Mouse (Mus musculus): Measurements from ENCODE around the gene Acpp. TPM values are rescaled to one million over a fixed set of nuclear protein-coding genes. Genes with fewer than 3 reads are reported as not detected.

Gene Acpp
- total RNA-seq, 2 experiments from 2014 or later = not detected

GRCm38 (mm10) chr9:104251687-104252086 is 85.9 kb downstream of the Acpp start:
- no peak for DNase-seq

DNA sequence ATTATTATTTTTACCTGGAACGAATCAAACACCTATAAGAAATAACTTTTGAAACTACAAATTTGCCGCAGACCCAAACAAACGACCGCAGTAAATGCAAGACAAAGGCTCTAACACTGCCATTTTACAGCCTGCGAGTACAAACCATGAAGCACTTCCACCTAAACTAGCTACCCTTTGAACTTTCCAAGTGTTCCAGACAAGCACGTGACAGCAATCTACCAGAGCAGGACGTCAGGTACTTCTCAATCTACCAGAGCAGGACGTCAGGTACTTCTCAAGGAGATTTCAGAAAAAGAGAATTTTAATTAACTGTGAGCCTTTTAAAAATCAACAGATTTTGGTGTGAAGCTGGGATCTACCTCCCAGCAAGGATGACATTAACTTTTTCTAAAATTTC is 86.4 kb downstream of the Acpp start:
- no peak for DNase-seq

DNA sequence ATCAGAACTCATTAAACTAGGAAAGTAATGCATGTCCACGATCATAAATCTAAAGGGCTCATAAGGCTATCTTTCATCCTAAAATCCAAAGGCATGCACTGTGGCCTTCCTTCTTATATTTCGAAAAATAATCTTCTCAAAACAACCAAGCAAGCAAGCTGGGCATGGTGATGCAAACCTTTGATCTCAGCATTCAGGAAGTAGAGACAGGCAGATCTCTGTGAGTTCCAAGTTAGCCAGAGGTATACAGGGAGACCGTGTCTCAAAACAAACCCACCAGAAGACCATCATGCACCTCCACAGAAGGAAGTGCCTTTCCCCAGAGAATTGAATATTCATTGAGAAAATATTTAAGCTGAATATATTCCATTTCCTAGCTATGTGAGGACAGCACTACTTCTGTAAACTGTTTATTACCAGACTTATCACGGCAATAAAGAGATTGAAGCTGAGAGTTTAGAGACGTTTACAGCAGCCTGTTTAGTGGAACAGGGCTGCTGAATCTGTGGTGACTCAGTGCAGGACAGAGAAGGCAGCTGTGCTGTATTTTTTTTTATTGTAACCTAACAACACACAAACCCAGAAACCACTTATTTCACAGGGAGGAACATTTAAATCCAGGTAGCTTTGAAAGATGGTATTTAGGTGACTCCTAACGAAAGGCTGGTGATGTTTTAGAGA is 90.1 kb downstream of the Acpp start:
- DNase-seq = no peak

- DNase-seq = no peak
Observed at GRCm38 (mm10) chr9:104243799-104244466, 93.6 kb downstream of the Acpp start.

- no peak for DNase-seq
Observed at GRCm38 (mm10) chr9:104240146-104240545, 97.4 kb downstream of the Acpp start.

GRCm38 (mm10) chr9:104239076-104239475 is 98.5 kb downstream of the Acpp start:
- DNase-seq = no peak

Other genes starting within 250 kb of the Acpp start
- under 1 TPM; 0.64 to 0.94 TPM for gene Ackr4, start 210.8 kb downstream of the Acpp start, total RNA-seq (2021)
- 10 to 100 TPM; 25.8 to 26.2 TPM for gene Dnajc13, start 74.8 kb downstream of the Acpp start, total RNA-seq (2021)
- not detected for gene Cpne4, start 209.5 kb upstream of the Acpp start, total RNA-seq (2021)